Mouse (Mus musculus) midbrain, postnatal 0 days (tissue): ENCODE results near the gene Bloc1s1. TPM values are rescaled to one million over a fixed set of nuclear protein-coding genes. Genes with fewer than 3 reads are reported as not detected.

Experiments
- ATAC-seq: fragments of 200-750 bp; cut with Nextera tagmentation; 2 replicates; pipeline ENCODE4 v1.8.0; 2017; ENCODE audit warnings: moderate number of reproducible peaks, mild to moderate bottlenecking, moderate TSS enrichment, moderate library complexity; ENCODE audit not compliant: low FRiP score
- DNase-seq: peaks from one replicate; pipeline ENCODE4 v3.0.0-alpha.2; 2015; ENCODE audit warnings: low spot score
- H3K27ac ChIP-seq: fragments of 300-500 bp; sonication (generic); 2 replicates; pipeline ENCODE4 v1.5.1; 2014; ENCODE audit warnings: low read depth, mild to moderate bottlenecking, low read length, mixed read lengths
- H3K27me3 ChIP-seq: fragments of 300-500 bp; sonication (generic); 2 replicates; pipeline ENCODE4 v1.6.1; 2014; ENCODE audit warnings: low read length, control low read depth, mixed read lengths; ENCODE audit not compliant: insufficient read depth
- H3K36me3 ChIP-seq: fragments of 300-500 bp; sonication (generic); 2 replicates; pipeline ENCODE4 v1.6.1; 2014; ENCODE audit warnings: low read length, control low read depth, mixed read lengths; ENCODE audit not compliant: insufficient read depth
- H3K4me1 ChIP-seq: fragments of 300-500 bp; sonication (generic); 2 replicates; pipeline ENCODE4 v1.6.1; 2014; ENCODE audit warnings: mild to moderate bottlenecking, control low read depth, antibody characterized with exemption, low read length, mixed read lengths; ENCODE audit not compliant: insufficient read depth
- H3K4me2 ChIP-seq: fragments of 300-500 bp; sonication (generic); 2 replicates; pipeline ENCODE4 v1.6.1; 2014; ENCODE audit warnings: low read depth, mild to moderate bottlenecking, low read length, mixed read lengths; ENCODE audit not compliant: poor library complexity, severe bottlenecking
- H3K4me3 ChIP-seq: fragments of 300-500 bp; sonication (generic); 2 replicates; pipeline ENCODE4 v1.5.1; 2014; ENCODE audit warnings: low read depth, mild to moderate bottlenecking, low read length, moderate library complexity
- H3K9ac ChIP-seq: fragments of 300-500 bp; sonication (generic); replicated peaks from 2 replicates; pipeline ENCODE4 v1.6.1; 2014; ENCODE audit warnings: mild to moderate bottlenecking, low read length, moderate library complexity, mixed read lengths; ENCODE audit not compliant: poor library complexity, severe bottlenecking
- H3K9me3 ChIP-seq: fragments of 300-500 bp; sonication (generic); 2 replicates; pipeline ENCODE4 v1.6.1; 2016; ENCODE audit warnings: low read length, control low read depth
- CTCF ChIP-seq: IDR thresholded peaks from 2 replicates; pipeline ENCODE4 v1.5.1; 2016; ENCODE audit warnings: antibody characterized with exemption, mild to moderate bottlenecking
- WGBS: fragments of 180-500 bp; shearing (Covaris S2); extraction: QIAGEN DNeasy Blood & Tissue Kit; methylation state at CpG from one replicate; pipeline ENCODE4 v1.1.7; 2014; 5-methylcytosine and 5-hydroxymethylcytosine counted together
- polyA plus RNA-seq: library from polyadenylated mRNA; unstranded; fragments of >200 nt; fragmentation: Nextera tagmentation; extraction: Ambion mirVana; gene quantifications from 2 replicates; pipeline ENCODE4 v1.2.1, GENCODE M21; 2015
- total RNA-seq: library from RNA; depleted of rRNA; stranded (reverse); fragments of >200 nt; gene quantifications from 2 replicates; pipeline ENCODE4 v1.2.3, GENCODE M21; 2014

Gene Bloc1s1
- total and polyA plus RNA-seq, 2 experiments from 2014 or later, result 100 to 240 TPM

GRCm38 (mm10) chr10:128940475-128941061, 16.7 kb upstream of the Bloc1s1 start:
- Histone ChIP-seq H3K9ac (no peak overlapping the region), H3K27ac (no peak overlapping the region), H3K4me3 (no peak overlapping the region), H3K4me1 (no peaks in the 10 kb centered on the region), H3K27me3 (no peaks in the 10 kb centered on the region), H3K9me3 (no peaks in the 10 kb centered on the region), H3K4me2 (no peak overlapping the region), H3K36me3 (no peaks in the 10 kb centered on the region)
- no peak for ATAC-seq
- TF ChIP-seq CTCF, result no peak
- DNase-seq, result no peak
- WGBS, result 79% methylated on average over 10 of the region's 10 CpGs

GRCm38 (mm10) chr10:128938974-128939373, 15.1 kb upstream of the Bloc1s1 start:
- Histone ChIP-seq H3K36me3 (no peaks in the 10 kb centered on the region), H3K4me3 (no peak overlapping the region), H3K9ac (no peak overlapping the region), H3K4me2 (no peak overlapping the region), H3K9me3 (no peaks in the 10 kb centered on the region), H3K27ac (no peak overlapping the region), H3K27me3 (peaks cover 11% of the 10 kb centered on the region; the same call in 1 of the 2 replicates), H3K4me1 (no peaks in the 10 kb centered on the region)
- TF ChIP-seq CTCF, result no peak
- ATAC-seq (no peak), DNase-seq (no peak)
- 75% methylated on average over 5 of the region's 5 CpGs for WGBS

DNA sequence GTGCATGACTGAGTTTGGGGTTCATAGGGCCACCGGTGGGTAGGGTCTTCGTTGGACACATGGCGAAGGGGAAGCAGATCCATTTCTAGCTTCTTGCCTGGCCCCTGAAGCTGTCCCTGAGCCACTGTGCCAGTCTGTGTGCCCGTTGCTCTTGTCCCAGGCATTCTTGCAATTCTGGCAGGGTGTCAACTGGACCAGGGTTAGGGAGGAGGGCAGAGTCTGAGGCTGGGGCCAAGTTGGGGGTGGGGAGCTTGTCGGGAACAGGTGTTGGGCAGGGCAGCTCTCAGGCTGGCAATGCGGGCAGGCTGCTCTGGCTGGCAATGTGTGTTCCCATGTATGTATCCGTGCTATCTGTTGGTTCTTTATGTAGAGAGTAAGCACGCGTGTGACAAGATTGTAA, 14.6 kb upstream of the Bloc1s1 start:
- H3K27ac ChIP-seq, result no peak overlapping the region
- H3K9ac ChIP-seq, result no peak overlapping the region
- 73% methylated on average over 9 of the region's 9 CpGs for WGBS
- no peak for ATAC-seq
- H3K27me3 ChIP-seq, result peaks cover 13% of the 10 kb centered on the region; the same call in 1 of the 2 replicates
- no peak for TF ChIP-seq CTCF
- peak; percentile 73 for DNase-seq
- H3K4me2 ChIP-seq, result no peak overlapping the region
- H3K4me1 ChIP-seq, result no peaks in the 10 kb centered on the region
- H3K36me3 ChIP-seq, result no peaks in the 10 kb centered on the region
- H3K4me3 ChIP-seq, result no peak overlapping the region
- H3K9me3 ChIP-seq, result no peaks in the 10 kb centered on the region

DNA sequence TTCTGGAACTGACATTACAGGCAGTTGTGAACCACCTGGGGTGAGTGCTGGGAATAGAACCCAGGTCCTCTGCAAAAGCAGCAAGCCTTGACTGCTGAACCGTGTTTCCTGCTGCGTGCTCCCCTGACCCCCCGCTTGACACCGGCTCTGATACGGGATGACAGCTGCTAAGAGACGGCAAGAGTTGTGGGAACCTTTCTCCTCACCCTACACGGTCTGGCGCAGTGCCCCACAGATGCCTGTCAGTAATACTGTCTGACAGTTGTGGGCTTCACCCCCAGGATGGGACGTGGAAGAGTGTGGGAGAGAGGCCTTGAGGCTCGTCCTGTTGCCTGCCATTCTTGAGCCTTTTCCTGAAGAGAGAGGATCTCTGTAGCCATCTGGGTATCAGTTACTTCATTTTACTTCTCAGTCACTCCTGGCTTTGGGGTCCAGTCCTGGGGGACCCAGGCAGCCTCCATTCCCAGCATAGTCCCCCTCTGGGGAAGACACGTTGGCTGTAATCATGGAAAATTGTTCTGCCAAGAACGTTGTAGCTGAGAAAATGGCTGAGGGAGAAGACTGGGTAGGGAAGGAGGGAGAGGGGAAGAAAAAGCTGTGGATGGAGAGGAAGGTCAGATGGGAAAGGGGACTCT, 14.0 kb upstream of the Bloc1s1 start:
- Histone ChIP-seq H3K27ac (no peak overlapping the region), H3K4me2 (no peak overlapping the region), H3K36me3 (no peaks in the 10 kb centered on the region), H3K4me3 (no peak overlapping the region), H3K4me1 (no peaks in the 10 kb centered on the region), H3K9me3 (no peaks in the 10 kb centered on the region), H3K9ac (no peak overlapping the region), H3K27me3 (peaks cover 14% of the 10 kb centered on the region; the same call in 1 of the 2 replicates)
- 72% methylated on average over 12 of the region's 12 CpGs for WGBS
- TF ChIP-seq CTCF, result no peak
- no peak for ATAC-seq
- no peak for DNase-seq

DNA sequence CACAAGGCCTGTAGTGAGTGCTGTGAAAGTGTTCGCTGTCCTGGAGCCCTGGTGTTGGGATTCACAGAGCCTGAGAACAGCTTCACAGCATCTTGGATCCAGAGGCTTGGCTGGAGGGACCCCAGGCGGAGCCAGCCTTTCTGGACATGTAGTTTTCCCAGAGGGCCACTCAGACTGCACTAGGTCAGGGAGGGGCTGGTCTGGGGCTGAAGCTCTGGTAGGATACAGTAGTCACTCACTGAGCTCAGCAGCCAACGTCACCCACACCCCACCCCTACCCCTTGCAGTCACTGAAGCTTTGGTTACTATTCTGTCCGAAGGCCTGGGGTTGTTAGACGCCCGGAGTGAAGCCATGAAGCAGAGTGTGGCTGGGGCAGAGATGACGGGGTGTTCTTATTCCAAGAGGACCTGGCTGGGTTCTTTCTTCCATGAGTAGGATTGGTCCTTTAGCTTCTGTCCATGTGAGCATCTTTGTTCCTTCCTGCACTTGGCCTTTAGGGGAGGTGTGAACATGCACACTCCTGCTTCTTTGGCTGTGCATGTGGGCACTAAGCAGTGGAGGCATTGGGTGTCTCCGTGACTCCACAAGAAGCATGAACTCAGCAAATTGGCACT, 12.1 kb upstream of the Bloc1s1 start:
- TF ChIP-seq CTCF, result no peak
- no peak for DNase-seq
- peak overlapping the region; percentile 95; the same call in 1 of the 2 replicates for H3K4me2 ChIP-seq

More for the DNA sequence above, 12.1 kb upstream of the Bloc1s1 start:
- Histone ChIP-seq H3K4me3 (no peak overlapping the region), H3K27me3 (peaks cover 26% of the 10 kb centered on the region), H3K9ac (no peak overlapping the region), H3K36me3 (no peaks in the 10 kb centered on the region), H3K27ac (no peak overlapping the region), H3K9me3 (no peaks in the 10 kb centered on the region), H3K4me1 (no peaks in the 10 kb centered on the region)
- no peak; the same call in 1 of the 2 replicates for ATAC-seq
- 69% methylated on average over 8 of the region's 8 CpGs for WGBS
